Mouse (Mus musculus) left cerebral cortex, adult 2 months (tissue): ENCODE measurements around the gene Gabrd. TPM values are rescaled to one million over a fixed set of nuclear protein-coding genes. Genes with fewer than 3 reads are reported as not detected.

ENCODE experiments used
- DNase-seq, 2 experiments: peaks; one replicate each; pipeline ENCODE4 v3.0.0; 2021 to 2022; ENCODE audit warnings: low spot score in 2 of 2, mixed read lengths in 1 of 2; ENCODE audit errors: extremely low spot score in 1 of 2
- H3K27ac ChIP-seq: fragments of 200-600 bp; 2 replicates; pipeline ENCODE4 v1.8.1; 2022
- H3K4me3 ChIP-seq: fragments of 200-600 bp; 2 replicates; pipeline ENCODE4 v1.8.1; 2022
- CTCF ChIP-seq: fragments of 200-600 bp; IDR thresholded peaks from 2 replicates; pipeline ENCODE4 v1.8.1; 2022; ENCODE audit warnings: antibody characterized with exemption, mild to moderate bottlenecking, moderate library complexity
- intact Hi-C: fragments of 180-260 bp; cut with DNase I; formaldehyde crosslinking; loops from one replicate; pipeline ENCODE4 v1.15.1; 2025
- total RNA-seq, 2 experiments: library from RNA; stranded (reverse); gene quantifications; 2 replicates each; pipeline ENCODE4 v1.2.3; 2021

Gene Gabrd
- total RNA-seq, 2 experiments from 2014 or later, result 69.2 to 71.8 TPM

GRCm38 (mm10) chr4:155381974-155382373, 15.9 kb downstream of the Gabrd start:
- intact Hi-C loops, result no loop called here
- peak overlapping the region; percentile 92 for H3K27ac ChIP-seq
- H3K4me3 ChIP-seq, result no peak overlapping the region
- no peak for TF ChIP-seq CTCF
- DNase-seq, result no peak

GRCm38 (mm10) chr4:155371797-155372735, 25.8 kb downstream of the Gabrd start:
- H3K4me3 ChIP-seq, result no peak overlapping the region
- H3K27ac ChIP-seq, result no peak overlapping the region
- DNase-seq, result no peak
- intact Hi-C loops, result no loop called here
- no peak for TF ChIP-seq CTCF

DNA sequence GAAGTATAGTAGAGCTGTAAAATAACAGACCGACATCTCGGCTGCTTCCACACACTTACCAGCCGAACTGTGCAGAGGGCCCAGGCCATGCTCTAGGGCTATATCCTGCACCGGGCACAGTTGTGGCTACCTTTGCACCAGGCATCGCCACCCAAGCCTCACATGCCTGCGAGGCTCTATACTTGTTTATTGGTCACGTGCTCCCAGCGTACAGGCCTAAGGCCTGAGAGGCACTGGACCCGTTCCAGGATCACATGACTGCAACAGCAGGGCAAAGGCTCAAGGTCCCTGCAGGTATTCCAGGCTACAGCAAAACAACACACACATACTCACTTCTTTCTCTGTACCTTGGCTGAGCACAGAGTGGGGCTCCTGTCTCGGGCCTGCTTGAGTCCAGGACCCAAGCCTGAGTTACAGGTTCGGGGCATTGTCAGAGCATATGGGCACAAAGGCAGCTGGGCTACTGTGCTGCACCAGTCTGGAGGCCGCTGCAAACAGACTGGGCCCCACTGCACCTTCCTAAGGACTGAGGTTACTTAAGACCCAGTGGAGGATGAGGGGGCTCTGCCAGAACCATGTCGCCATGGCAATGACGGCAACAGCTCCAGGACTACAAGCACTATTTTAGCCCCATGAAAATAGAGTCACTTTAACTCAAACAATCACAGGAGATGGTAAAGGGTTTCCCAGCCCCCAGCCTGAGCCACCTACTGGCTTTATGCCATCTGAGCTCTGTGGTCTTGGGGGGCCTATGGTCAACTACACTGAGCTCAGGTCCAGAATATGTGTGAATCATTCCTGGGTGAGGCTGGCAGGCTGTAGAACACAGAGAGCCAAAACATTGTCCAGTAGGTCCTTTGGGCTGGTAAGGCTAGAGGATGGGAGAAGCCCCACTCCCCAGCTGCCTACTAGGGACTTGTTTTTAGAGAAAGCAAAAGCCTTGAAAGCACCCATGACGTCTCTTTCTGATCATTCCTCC, 26.9 kb downstream of the Gabrd start:
- no peak for DNase-seq
- TF ChIP-seq CTCF, result no peak
- Histone ChIP-seq H3K4me3 (no peak overlapping the region), H3K27ac (no peak overlapping the region)
- intact Hi-C loops, result no loop called here

DNA sequence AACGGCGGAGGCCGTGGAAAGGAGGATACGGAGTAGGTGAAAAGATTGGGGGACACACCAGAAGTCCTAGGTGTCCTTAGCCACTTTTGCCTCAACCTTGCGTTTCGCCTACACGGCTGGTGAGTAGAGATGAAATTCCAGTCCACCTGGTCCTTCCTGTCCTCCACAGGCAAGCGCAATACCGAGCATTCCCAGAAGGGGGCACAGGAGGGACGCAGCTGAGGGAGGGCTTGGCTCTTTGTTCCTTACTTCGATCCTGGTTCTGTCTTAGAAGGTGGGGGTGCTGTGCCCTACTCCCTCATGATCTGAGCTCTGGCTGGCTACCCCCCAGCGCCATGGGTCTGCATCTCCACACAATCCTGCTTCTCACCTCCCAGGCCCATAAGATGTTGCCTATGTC, 29.2 kb downstream of the Gabrd start:
- intact Hi-C loops, result loop anchor here (2.0 to 5.0 kb wide), 3 partner anchors 99 to 202 kb away; partner anchors contain the start of gene Tmem52
- peak; percentile 75 to 93 for DNase-seq
- Histone ChIP-seq H3K4me3 (no peak overlapping the region), H3K27ac (no peak overlapping the region)
- TF ChIP-seq CTCF, result peak; percentile 97

DNA sequence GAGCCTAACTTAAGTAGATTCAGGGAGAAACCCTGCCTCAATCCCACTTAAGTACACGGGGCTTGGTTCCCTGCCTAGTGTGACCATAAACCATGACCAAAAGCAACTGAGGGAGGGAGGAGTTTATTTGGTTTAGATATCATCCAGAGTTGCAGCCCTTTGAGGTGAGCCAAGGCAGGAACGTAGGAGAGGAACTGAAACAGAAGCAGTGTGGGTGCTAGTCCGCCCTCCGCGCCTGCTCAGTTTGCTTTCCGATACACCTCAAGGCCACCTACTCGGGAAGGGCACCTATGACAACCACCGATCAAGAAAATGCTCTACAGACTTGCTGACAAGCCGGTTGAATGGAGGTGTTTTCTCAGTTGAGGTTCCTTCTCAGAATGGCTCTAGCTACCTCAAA, 30.2 kb downstream of the Gabrd start:
- intact Hi-C loops, result loop anchor here (2.0 to 5.0 kb wide), 3 partner anchors 100 to 203 kb away; partner anchors contain the start of gene Tmem52
- no peak for TF ChIP-seq CTCF
- DNase-seq, result no peak
- no peak overlapping the region for H3K27ac ChIP-seq
- no peak overlapping the region for H3K4me3 ChIP-seq

DNA sequence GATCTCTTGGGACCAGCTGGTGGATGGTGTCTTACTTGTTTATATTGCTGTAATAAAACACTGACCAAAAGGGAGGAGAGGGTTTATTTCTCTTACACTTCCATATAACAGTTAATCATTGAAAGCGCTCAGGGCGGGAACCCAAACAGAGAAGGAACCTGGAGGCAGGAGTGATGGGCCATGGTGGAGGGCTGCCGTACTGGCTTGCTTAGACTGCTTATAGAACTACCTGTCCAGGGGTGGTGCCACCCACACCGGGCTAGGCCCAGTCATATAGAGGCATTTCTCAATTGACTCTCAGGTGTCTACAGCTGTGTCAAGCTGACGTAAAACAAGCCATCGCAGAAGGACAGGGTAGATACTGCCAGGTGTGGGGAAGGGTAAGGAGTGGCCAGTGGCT, 31.1 kb downstream of the Gabrd start:
- intact Hi-C loops, result loop anchor here (5.0 kb wide), 2 partner anchors 101 to 116 kb away; partner anchors contain the start of gene Tmem52

GRCm38 (mm10) chr4:155362443-155362842, 35.5 kb downstream of the Gabrd start:
- intact Hi-C loops, result no loop called here
- H3K4me3 ChIP-seq, result no peak overlapping the region

More for the DNA sequence above, 31.1 kb downstream of the Gabrd start:
- TF ChIP-seq CTCF, result no peak
- DNase-seq, result no peak
- Histone ChIP-seq H3K27ac (no peak overlapping the region), H3K4me3 (no peak overlapping the region)

GRCm38 (mm10) chr4:155361303-155361791, 36.6 kb downstream of the Gabrd start, which contains the start of gene Prkcz:
Prkcz (minus strand) TSS chr4:155361361.
- peak; percentile 57 to 67 for DNase-seq
- no peak for TF ChIP-seq CTCF
- H3K27ac ChIP-seq, result no peak within 1 kb of the TSS
- intact Hi-C loops, result no loop called here
- H3K4me3 ChIP-seq, result peak within 1 kb of the TSS; percentile 33

More at GRCm38 (mm10) chr4:155362443-155362842, 35.5 kb downstream of the Gabrd start:
- H3K27ac ChIP-seq, result no peak overlapping the region
- TF ChIP-seq CTCF, result no peak
- no peak for DNase-seq

- no peak for TF ChIP-seq CTCF
- Histone ChIP-seq H3K27ac (no peak overlapping the region), H3K4me3 (peak overlapping the region; percentile 33)
- DNase-seq, result no peak
- intact Hi-C loops, result no loop called here
These were observed 37.1 kb downstream of the Gabrd start for GRCm38 (mm10) chr4:155360856-155361255.

GRCm38 (mm10) chr4:155359560-155360464, 38.1 kb downstream of the Gabrd start:
- DNase-seq, result no peak
- Histone ChIP-seq H3K27ac (no peak overlapping the region), H3K4me3 (no peak overlapping the region)
- intact Hi-C loops, result no loop called here
- no peak for TF ChIP-seq CTCF

- TF ChIP-seq CTCF, result peak; percentile 54
- no peak for DNase-seq
- intact Hi-C loops, result no loop called here
These were observed 40.3 kb downstream of the Gabrd start for GRCm38 (mm10) chr4:155357601-155358000.

More at GRCm38 (mm10) chr4:155357601-155358000, 40.3 kb downstream of the Gabrd start:
- Histone ChIP-seq H3K4me3 (no peak overlapping the region), H3K27ac (no peak overlapping the region)
